Mouse (Mus musculus) common myeloid progenitor, adult 5-6 weeks (primary cell): ENCODE results near the gene Herc4. TPM values are rescaled to one million over a fixed set of nuclear protein-coding genes. Genes with fewer than 3 reads are reported as not detected.

ENCODE experiments used
- ATAC-seq: replicated peaks from 2 replicates; pipeline ENCODE4 v1.8.0; 2016; ENCODE audit warnings: low read depth, mild to moderate bottlenecking, moderate TSS enrichment, inconsistent platforms; ENCODE audit not compliant: poor library complexity, severe bottlenecking
- total RNA-seq: library from RNA; stranded (forward); fragments of 200-1000, 187-1606 nt; gene quantifications from 2 replicates; pipeline ENCODE4 v1.2.3, GENCODE M21; 2017

Gene Herc4
- total RNA-seq, 1 experiment from 2014 or later: 69.6 TPM

DNA sequence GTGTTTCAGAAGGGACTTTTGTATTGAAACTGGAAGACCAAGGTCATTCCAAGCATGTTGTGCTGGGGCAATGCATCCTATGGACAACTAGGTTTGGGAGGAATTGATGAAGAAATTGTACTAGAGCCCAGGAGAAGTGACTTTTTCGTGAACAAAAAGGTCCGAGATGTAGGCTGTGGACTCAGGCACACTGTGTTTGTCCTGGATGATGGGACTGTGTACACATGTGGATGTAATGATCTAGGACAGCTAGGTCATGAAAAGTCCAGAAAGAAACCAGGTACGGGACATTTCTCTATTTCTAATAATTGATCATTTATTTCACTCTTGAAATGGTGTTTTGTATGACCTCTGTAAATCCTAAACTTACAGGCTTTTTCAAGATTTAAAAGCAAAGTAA, 2.2 kb downstream of the Herc4 start:
- ATAC-seq: no peak

DNA sequence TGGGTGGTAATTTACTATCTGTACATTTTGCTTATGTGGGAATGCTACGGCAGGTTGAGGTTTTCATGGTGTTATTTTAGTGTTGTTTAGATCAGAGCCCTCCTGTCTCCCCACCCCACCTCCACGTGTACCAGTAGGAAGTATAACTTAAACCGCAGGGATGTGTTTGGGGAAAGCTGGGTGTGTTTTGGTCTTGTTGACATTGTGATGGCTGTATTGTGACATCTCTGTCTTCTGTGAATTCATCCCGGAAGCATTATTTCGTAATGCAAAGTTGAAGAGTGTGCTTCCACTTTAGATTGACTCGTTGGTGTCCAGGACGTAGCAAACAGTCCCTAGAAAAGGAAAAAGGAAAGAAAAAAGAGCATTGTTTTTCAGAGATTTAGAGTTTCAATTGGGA, 3.8 kb downstream of the Herc4 start:
- ATAC-seq: 0 out of 2 replicates have a peak, but pooled peaks have one; percentile 10

DNA sequence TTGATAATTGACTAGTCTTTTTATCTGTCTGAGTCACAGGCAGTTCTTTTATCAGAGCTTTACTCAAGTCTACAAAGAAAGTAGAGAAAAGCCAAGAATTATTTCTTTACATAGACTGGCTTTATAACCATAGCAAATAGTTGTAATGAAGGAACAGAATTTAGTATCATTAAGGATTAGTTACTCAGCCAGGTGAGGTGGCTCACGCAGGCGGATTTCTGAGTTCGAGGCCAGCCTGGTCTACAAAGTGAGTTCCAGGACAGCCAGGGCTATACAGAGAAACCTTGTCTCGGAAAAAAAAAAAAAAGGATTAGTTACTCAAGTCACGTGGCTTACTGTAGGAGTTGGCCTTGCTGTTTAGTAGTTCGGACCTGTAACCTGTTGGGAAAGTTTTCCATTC, 4.8 kb downstream of the Herc4 start:
- ATAC-seq: no peak

DNA sequence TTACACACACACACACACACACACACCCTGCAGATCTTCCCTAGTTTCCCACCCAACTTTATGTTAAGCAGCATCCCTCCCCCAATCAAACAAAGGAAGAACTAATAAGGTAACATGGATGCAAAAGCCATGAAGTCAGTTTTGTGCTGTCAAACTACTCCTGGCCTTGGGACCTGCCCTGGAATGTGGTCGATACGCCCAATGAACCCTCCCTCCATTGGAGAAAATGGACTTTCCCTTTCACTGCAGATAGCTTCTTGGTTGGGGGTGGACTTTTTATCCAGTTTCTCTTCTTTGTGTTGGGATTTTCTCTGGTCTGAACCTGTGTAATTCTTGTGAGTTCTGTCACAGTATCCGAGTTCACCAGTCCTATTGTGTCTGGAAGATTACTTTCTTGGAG, 15.1 kb downstream of the Herc4 start:
- ATAC-seq: no peak

DNA sequence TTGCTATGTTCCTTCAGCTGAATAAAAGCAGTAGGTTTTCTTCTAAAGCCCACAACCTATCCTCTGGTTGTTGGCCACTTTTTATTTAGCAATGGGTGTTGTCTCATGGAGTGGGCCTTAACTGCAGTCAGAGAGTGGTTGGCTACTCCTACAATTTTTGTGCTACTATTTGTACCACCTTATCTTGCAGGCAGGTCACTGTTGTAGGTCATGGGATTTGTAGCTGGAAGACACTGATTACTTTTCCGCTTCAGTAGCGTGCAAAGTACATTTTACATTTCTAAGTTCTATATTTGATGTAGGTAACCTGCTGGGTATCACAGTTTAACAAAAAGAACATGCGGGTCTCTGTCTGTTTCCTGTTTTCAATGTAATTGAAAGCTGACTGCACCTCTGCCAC, 15.7 kb downstream of the Herc4 start:
- ATAC-seq: no peak

DNA sequence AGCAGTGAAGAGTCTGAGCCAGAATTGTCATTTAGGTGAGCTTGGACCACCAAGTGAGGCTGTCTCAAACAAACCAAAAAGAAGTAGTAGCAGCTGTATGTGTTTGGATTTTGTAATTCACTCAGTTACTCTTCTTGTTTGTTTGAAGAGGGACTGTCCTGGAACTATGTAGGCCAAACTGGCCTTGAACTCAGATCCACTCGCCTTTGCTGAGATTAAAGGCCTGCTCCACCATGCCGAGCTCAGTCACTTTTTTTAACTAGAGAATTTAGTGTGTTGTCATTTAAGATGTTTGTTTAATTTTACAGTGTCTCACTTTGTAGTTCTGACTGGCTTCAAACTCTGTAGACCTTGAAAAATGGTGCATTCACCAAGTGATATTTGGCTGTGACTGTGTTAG, 24.3 kb downstream of the Herc4 start:
- no peak for ATAC-seq

DNA sequence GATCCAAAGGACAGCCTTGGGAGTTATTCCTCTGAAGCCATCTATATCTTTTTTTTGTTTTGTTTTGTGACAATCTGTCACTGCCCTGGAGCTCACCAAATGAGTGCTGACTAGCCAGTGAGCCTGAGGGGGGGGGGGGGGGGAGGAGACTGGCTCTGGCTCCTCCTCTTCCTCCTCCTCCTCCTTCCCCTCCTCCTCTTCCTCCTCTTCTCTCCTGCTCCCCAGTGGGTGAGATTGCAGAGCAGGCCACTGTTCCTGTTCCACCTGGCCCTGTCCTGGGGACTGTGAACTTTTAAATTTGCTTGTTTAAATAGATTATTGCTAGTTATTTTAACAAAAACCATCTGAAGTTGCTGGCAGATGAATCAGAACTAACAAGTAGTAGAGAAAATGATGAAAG, 28.8 kb downstream of the Herc4 start:
- ATAC-seq: no peak

DNA sequence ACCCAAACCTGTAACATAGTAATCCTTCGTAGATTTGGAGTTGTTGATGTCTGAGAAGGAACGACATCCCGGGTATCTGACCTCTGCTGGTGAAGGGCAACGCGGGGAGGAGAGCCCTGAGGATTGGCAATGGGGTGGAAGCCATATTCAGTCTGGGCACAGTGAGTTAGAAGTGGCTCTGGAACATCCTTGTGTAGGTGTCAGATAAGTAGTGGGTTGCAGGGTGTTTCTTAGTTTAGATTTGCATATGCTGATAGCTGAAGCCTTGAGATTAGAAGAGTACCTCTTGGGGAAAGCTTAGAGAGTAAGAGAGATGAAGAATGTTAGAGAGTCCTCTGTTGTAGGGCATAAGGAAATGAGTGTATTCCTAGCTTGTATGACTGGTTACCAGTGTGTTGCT, 29.3 kb downstream of the Herc4 start:
- ATAC-seq: 0 out of 2 replicates have a peak, but pooled peaks have one; percentile 22

DNA sequence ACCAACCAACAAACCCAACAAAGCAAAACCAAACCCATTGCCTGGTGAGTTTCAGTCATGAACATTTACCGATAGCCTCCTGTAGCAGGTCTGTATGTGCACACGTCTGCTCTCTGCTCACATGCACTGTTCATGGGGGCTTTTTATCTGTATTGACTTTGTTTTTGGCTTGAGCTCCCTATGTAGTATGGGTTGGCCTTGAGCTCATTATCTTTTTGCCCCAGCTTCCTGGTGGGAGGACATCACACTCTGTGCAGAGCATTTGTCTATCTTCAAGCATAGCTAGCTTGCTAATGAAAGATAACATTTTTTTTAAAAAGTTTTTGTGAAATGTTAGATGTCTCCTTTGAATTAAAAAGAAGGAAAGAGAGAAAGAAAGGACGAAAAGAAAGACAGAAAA, 33.4 kb downstream of the Herc4 start:
- peak; percentile 96 for ATAC-seq

DNA sequence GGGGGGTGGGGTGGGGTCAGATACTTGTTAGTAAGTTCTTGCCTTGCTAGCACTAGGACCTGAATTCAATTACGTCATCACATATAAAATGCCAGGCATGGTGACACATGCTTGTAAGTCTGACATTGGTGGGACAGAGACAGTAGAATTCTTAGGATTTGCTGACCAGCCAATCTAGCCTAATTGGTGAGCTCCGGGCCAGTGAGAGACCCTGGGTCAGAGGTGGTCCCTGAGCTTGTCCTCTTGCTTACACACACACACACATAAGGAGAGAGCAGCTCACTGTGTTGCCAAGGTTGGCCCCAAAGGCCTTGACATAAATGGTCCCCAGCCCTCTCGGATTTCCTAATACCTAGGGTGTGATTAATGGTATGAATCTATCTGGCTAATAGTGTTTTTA, 36.2 kb downstream of the Herc4 start:
- ATAC-seq: no peak

DNA sequence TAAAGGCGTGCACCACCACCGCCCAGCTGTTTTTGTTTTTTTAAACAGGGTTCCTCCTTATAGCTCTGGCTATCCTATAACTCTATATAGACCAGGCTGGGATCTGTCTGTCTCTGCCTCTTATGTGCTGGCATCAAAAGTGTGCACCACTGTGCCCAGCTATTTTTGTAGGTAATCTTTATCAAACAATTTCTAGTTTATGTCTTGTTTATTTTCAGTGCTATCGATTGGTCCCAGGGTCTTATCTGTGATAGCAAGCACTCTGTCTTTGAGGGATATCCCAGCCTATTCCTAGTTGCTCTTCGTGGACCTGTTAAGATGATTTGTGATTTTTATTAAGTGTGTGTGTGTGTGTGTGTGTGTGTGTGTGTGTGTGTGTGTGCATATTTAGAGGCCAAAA, 38.8 kb downstream of the Herc4 start:
- ATAC-seq: no peak

DNA sequence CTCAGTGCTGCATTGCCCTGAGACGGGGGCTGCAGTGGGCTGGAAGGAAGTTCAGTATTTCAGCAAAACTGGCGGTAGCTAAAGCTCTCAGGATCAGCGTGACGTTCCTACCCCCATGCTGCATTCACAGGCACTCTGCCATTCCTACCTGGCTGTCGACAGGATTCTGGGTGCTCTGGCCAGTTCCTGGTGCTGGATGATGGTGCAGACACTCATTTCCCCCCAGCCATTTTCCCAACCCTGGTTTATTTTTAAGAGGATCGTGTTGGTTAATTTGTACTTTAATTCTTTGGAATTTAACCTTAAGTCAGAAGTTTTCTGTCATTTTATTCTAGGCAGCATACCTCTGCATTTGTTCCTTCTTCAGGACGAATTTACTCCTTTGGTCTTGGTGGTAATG, 39.2 kb downstream of the Herc4 start:
- no peak for ATAC-seq

DNA sequence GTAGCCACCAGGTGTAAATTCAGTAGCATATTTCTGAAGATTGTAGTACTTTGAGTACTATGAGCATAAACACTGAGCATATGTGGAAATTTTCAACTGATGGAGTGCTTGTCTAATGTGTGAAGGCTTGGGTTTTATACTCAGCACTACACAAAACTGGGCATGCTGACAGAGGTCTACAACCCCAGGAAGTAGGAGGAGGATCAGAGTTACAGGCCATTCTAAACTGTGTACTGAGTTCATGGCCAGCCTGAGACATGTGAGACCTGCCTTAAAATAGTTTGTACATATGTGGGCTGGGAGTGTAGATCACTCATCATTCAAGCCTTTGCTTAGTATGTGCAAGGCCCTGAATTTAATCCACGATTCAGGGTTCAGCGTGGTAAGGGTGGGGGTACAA, 58.7 kb downstream of the Herc4 start:
- ATAC-seq: no peak

DNA sequence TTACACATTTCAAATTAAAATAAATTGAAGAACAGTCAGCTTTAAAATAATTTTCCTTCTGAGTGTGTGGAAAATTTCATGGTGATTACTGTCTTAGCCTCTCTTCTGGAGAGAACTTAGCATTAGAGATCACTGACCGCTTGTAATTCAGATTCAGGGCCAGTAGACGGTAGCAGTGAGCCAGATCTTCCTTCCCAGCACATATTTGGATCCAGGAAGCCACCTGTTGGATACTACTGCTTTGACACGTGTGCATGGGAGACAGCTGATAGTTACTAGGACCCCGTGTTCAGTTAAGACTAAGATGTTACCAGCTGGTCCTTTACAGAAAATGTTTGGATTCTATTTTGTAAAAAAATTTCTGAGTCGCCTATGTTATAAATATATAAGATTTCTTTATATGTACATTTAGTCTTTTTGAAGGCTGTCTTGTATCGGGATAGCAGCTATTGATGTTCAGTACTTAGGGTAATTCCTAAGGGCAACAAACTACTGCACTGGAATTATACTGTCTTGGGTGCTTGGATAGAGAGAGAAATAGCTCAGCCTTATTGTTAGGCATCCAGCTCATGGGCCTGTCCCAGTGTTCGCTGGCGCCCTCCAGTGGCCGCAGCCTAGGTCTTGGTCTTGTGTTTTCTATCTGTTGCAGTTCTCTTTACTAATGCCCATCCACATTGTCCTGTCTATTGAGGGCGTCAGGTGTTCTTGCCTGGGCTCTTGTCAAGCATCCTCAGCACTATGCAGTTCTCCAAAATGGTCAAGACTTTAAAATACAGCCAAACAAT, 65.2 kb downstream of the Herc4 start:
- peak; percentile 94 for ATAC-seq

DNA sequence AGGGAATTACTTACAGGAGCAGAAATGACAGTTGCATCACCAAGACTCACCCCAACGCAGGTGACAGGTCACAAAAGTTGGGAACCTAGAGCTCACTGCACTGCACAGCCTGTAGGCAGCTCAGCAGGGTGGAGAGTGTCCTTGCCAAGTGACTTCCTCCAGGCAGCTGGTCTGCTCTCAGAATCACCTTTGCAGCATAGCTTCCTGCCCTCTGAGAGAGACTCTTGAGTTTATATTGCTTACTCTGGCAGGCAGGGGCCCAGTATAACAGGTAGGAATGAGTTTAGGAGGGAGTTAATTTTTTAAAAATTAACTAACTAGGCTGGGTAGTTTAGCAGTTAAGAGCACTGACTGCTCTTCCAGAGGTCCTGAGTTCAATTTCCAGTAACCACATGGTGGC, 70.1 kb downstream of the Herc4 start:
- no peak for ATAC-seq

DNA sequence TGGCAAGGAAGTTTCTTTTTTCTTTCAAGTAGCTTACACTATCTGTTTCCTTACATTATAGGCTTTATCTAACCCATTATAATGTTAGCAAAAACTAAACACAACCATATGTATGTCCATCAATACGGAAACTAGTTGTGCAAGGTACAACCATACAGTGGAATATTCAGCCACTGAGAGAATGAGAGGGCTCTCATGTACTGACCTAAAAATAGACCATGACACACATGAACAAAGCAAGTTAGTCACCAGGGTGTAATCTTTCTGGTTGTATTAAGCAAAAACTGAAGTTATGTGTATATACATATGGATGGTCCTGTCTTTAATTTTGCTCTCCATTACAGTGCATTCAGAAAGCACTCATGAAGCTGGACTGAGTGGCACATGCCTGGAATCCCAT, 83.5 kb downstream of the Herc4 start:
- no peak for ATAC-seq

DNA sequence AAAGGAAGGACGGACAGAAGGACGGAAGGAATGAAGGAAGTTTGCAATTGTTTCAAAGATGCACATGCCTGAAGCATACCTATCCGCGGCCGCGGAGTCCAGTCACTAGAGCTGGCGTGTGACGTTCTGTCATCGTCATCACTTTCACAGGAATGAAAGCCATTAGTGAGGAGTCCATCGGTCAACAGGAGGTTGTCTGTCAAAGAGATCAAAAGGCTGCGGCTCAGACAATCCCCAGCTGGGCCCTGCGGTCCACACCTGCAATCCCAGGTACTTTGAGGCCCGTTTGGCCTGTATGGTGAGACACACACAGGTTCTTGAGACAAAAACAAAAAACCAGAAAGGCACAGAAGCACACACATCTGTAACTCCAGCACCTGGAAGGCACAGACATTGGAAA, 93.3 kb downstream of the Herc4 start:
- no peak for ATAC-seq

DNA sequence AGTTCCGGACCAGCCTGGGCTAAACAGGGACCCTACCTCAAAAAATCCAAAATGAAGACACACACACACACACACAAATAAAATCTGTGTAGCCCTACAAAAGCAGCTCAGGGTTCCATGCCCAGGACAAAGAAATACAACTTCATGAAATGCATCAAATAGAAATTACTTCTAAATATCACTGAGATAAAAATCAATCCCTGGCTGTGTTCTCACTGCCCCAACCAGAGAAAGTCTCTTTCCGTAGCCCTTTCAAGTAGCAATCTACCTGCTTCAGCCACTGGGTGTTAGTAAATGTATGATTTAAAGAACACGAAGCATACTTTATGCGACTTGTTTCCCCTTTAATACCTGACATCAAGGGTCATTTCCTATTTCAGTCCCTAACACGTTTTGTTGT, 93.7 kb downstream of the Herc4 start:
- no peak for ATAC-seq

DNA sequence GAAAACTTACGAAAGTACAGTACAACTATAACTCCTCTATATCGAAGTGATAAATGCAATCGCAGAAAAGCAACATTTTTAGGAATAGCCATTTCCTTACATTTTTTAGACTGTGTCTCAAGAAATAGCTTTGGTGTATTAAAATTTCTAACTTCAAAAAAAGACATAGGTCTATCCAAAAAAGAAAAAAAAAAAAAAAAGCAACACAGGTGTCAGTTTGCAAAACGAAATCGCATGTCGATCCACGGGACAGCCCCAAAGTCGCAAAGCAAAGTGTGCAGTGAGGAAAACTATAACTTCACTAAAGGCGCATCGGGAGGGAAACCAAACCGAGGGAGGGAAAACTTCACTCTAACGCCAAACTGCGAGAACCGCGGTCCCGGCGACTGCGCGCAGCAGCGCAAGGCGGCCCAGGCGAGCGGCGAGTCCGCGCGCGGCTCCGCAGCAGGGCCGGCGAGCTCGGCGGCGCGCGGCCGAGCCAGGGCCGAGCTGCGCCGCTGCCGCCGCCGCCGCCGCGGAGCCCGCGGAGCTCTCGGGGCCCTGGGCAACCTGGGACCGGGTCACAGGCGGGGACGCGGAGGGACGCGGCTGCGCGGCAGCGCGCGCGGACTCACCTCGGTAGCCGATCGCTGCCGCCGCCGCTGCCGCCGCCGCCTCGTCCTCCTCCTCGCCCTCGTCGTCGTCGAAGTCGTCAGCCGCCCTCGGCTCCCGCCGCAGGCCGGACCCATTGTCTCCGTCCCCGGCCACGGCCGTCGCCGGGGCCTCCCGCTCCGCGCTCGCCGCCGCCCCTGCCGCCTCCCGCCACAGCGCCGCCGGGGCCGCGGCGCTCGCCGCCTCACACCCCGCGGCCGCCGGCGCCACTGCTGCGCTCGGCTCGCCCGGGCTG, 94.6 kb downstream of the Herc4 start:
- ATAC-seq: peak; percentile 37; the same call in 1 of the 2 replicates

DNA sequence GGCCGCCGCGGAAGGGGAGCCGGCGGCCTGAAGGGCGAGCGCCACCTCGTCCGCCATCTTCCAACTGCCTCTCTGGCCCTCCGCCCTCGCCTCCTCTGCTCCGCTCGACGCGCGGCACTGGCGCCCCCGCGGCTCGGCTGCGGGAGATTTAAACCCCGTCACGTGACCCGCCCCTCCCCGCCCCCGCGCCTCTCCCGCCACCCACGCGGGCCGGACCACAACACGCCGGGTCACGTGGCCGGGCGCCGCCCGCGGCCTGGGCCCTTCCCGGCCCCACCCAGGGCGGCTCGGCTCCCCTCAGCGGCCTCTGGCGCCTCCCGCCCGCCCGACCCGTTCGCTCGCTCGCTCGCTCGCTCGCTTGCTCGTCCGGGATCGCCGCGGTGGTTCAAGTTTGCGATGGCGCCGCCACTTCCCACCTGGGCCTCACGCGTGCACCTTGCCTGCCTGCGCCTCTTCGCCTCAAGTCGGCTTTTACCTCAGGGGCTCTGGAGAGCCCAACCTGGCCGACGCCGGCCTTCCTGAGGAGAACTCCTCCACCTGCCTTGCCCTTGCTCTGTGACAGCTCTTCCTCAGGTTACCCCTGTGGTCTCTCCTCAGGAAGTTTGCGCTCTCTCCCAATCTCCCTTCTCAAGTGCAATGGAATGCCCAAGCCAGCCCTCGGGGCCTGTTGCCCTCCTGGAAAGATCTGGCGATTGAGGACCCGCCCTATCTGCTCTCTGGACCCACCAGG, 95.5 kb downstream of the Herc4 start:
- ATAC-seq: peak; percentile 78

DNA sequence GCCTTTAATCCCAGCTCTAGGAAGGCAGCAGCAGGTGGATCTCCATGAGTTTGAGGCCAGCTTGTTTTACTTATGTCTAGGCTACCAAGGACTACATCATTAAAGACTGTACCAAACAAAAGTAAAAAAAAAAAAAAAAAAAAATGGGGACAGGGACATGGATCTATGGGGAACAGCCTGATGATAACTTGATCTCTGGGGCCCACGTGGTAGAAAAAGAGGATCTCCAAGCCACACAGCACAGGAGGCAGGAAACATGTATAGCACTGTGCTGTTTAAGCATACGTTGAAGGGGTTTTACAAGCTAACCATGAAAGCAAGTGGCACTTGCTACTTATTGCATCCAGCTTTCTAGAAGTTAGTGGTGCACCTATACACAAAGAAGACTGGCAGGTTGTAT, 97.7 kb downstream of the Herc4 start:
- ATAC-seq: no peak
